Mouse (Mus musculus) limb, embryonic 11.5 days (tissue): ENCODE measurements around the gene Slc17a8. TPM values are rescaled to one million over a fixed set of nuclear protein-coding genes. Genes with fewer than 3 reads are reported as not detected.
"Not testable (repeated sequence)": the region's sequence is repeated elsewhere in the genome, so short reads cannot be mapped to it uniquely, and the experiment has no call there.

Experiments used
- ATAC-seq: fragments of 200-750 bp; cut with Nextera tagmentation; 2 replicates; pipeline ENCODE4 v1.8.0; 2017; ENCODE audit warnings: low read depth; ENCODE audit not compliant: insufficient number of reproducible peaks, low FRiP score, low TSS enrichment
- DNase-seq: peaks from one replicate; pipeline ENCODE4 v3.0.0-alpha.2; 2015; ENCODE audit warnings: low spot score
- H3K27ac ChIP-seq: fragments of 300-500 bp; sonication (generic); replicated peaks from 2 replicates; pipeline ENCODE4 v1.5.1; 2014; ENCODE audit warnings: low read depth, mild to moderate bottlenecking, low read length
- H3K27me3 ChIP-seq: fragments of 300-500 bp; sonication (generic); 2 replicates; pipeline ENCODE4 v1.6.1; 2014; ENCODE audit warnings: mild to moderate bottlenecking, low read length, mixed read lengths; ENCODE audit not compliant: control insufficient read depth, insufficient read depth
- H3K36me3 ChIP-seq: fragments of 300-500 bp; sonication (generic); 2 replicates; pipeline ENCODE4 v1.6.1; 2014; ENCODE audit warnings: mild to moderate bottlenecking, low read length, moderate library complexity, mixed read lengths; ENCODE audit not compliant: control insufficient read depth, insufficient read depth
- H3K4me1 ChIP-seq: fragments of 300-500 bp; sonication (generic); 2 replicates; pipeline ENCODE4 v1.6.1; 2014; ENCODE audit warnings: low read length, mixed read lengths; ENCODE audit not compliant: control insufficient read depth, insufficient read depth
- H3K4me2 ChIP-seq: fragments of 300-500 bp; sonication (generic); 2 replicates; pipeline ENCODE4 v1.6.1; 2014; ENCODE audit warnings: low read depth, mild to moderate bottlenecking, moderate library complexity; ENCODE audit not compliant: severe bottlenecking
- H3K4me3 ChIP-seq: fragments of 300-500 bp; sonication (generic); 2 replicates; pipeline ENCODE4 v1.5.1; 2014; ENCODE audit warnings: low read depth, low read length
- H3K9ac ChIP-seq: fragments of 300-500 bp; sonication (generic); 2 replicates; pipeline ENCODE4 v1.6.1; 2014; ENCODE audit warnings: mild to moderate bottlenecking, low read length
- H3K9me3 ChIP-seq: fragments of 300-500 bp; sonication (generic); 2 replicates; pipeline ENCODE4 v1.6.1; 2016; ENCODE audit warnings: low read length; ENCODE audit not compliant: control insufficient read depth
- WGBS: fragments of 180-500 bp; shearing (Covaris S2); extraction: QIAGEN DNeasy Blood & Tissue Kit; methylation state at CpG from one replicate; pipeline ENCODE4 v1.1.7; 2014; 5-methylcytosine and 5-hydroxymethylcytosine counted together
- polyA plus RNA-seq: library from polyadenylated mRNA; unstranded; fragments of >200 nt; fragmentation: Nextera tagmentation; extraction: Ambion mirVana; gene quantifications from 2 replicates; pipeline ENCODE4 v1.2.1, GENCODE M21; 2014

Gene Slc17a8
- polyA plus RNA-seq, 1 experiment from 2014 or later: not detected

- not testable (repeated sequence) for H3K9ac ChIP-seq, DNase-seq
- 90% methylated on average over 7 of the region's 7 CpGs for WGBS
These were observed 67.2 kb downstream of the Slc17a8 start for GRCm38 (mm10) chr10:89553855-89554254.

GRCm38 (mm10) chr10:89553015-89553414 is 68.0 kb downstream of the Slc17a8 start:
- H3K27me3 ChIP-seq: no peaks in the 10 kb centered on the region
- no peak overlapping the region for H3K27ac ChIP-seq
- WGBS: 81% methylated on average over 5 of the region's 5 CpGs
- no peaks in the 10 kb centered on the region for H3K4me1 ChIP-seq
- no peak overlapping the region for H3K4me3 ChIP-seq
- no peaks in the 10 kb centered on the region for H3K9me3 ChIP-seq
- no peak for DNase-seq
- H3K9ac ChIP-seq: no peak overlapping the region
- no peaks in the 10 kb centered on the region for H3K36me3 ChIP-seq
- H3K4me2 ChIP-seq: no peak overlapping the region
- no peak for ATAC-seq

More at GRCm38 (mm10) chr10:89553855-89554254, 67.2 kb downstream of the Slc17a8 start:
- H3K27me3 ChIP-seq, H3K9me3 ChIP-seq, H3K27ac ChIP-seq, ATAC-seq, H3K4me2 ChIP-seq, H3K4me1 ChIP-seq, H3K4me3 ChIP-seq, H3K36me3 ChIP-seq: not testable (repeated sequence)

DNA sequence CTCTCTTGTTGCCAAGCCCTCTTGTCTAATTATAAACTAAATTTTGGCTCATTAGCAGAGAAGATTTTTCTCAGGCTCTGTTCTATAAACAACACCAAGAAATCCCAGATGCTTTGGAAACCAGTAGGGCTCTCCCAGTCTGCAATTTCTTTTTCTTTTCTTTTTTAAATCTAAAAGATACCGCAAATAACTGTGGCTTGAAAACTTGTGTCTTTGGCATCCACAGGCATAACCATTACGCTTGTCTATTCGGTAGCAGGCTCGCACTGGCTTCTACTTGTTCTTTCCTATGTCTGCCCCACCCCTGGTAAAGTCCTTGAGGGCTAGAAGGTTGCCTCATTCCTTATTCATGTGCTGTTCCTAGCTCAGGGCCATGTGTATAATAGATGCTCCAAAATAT is 69.4 kb downstream of the Slc17a8 start:
- 93% methylated on average over 4 of the region's 4 CpGs for WGBS
- DNase-seq (no peak), ATAC-seq (no peak)
- Histone ChIP-seq H3K4me2 (no peak overlapping the region), H3K27ac (no peak overlapping the region), H3K9ac (no peak overlapping the region), H3K4me1 (no peaks in the 10 kb centered on the region), H3K36me3 (no peaks in the 10 kb centered on the region), H3K4me3 (no peak overlapping the region), H3K9me3 (no peaks in the 10 kb centered on the region), H3K27me3 (no peaks in the 10 kb centered on the region)

DNA sequence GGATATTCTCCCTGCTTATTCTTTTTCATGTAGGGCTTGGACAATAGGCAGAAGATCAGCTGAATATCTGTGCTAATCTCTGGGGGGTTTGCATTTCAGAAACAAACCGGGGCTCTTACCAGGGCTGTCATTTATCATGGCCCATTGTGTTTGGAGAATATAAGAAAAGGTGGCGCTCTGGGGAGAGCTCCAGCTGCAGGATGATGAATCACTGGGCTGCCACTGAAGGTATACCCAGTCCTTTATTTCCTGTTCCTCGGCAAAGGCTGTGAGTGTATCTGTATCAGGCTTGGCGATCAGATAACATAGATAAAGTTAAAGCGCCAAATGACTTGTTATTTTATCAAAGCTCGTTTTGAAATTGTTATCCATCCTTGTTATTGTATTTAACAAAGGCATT is 73.0 kb downstream of the Slc17a8 start:
- ATAC-seq (no peak), DNase-seq (no peak)
- Histone ChIP-seq H3K9me3 (no peaks in the 10 kb centered on the region), H3K36me3 (no peaks in the 10 kb centered on the region), H3K9ac (no peak overlapping the region), H3K4me2 (no peak overlapping the region), H3K27ac (no peak overlapping the region), H3K27me3 (no peaks in the 10 kb centered on the region), H3K4me1 (no peaks in the 10 kb centered on the region), H3K4me3 (no peak overlapping the region)
- 63% methylated on average over 6 of the region's 6 CpGs for WGBS

GRCm38 (mm10) chr10:89546989-89547388 is 74.1 kb downstream of the Slc17a8 start:
- DNase-seq: no peak
- Histone ChIP-seq H3K36me3 (no peaks in the 10 kb centered on the region), H3K4me1 (no peaks in the 10 kb centered on the region), H3K27ac (no peak overlapping the region), H3K9ac (no peak overlapping the region), H3K4me3 (no peak overlapping the region), H3K27me3 (no peaks in the 10 kb centered on the region), H3K9me3 (no peaks in the 10 kb centered on the region), H3K4me2 (no peak overlapping the region)
- ATAC-seq: no peak
- 85% methylated on average over 2 of the region's 2 CpGs for WGBS

GRCm38 (mm10) chr10:89543867-89544266 is 77.2 kb downstream of the Slc17a8 start:
- 82% methylated on average over 6 of the region's 6 CpGs for WGBS
- Histone ChIP-seq H3K27me3 (no peaks in the 10 kb centered on the region), H3K27ac (no peak overlapping the region), H3K4me2 (no peak overlapping the region), H3K4me3 (no peak overlapping the region), H3K4me1 (no peaks in the 10 kb centered on the region), H3K9ac (no peak overlapping the region), H3K9me3 (no peaks in the 10 kb centered on the region), H3K36me3 (no peaks in the 10 kb centered on the region)
- ATAC-seq (no peak), DNase-seq (no peak)

DNA sequence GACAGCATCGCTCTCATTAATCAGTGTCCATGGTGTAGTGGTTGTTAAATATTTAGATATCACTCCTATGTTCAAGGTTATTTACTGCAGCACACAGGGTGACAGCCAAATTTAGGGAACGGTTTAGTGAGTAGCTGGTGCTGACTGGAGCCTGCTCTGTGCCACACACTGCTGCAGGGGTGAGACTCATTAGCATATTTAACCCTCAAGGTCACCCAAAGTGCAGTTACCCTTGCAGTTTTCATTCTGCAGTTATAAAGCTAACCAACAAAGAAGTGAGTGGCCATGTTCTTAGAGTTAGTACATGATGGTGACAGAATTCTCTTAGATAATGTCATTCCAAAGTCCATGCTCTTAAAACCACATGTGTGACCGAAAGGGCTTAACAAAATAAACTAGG is 78.7 kb downstream of the Slc17a8 start:
- H3K4me1 ChIP-seq: no peaks in the 10 kb centered on the region
- no peak overlapping the region for H3K4me3 ChIP-seq
- WGBS: 86% methylated on average over 3 of the region's 3 CpGs
- no peak overlapping the region for H3K9ac ChIP-seq
- H3K27me3 ChIP-seq: no peaks in the 10 kb centered on the region
- no peak for ATAC-seq
- H3K9me3 ChIP-seq: no peaks in the 10 kb centered on the region
- no peaks in the 10 kb centered on the region for H3K36me3 ChIP-seq
- DNase-seq: no peak
- no peak overlapping the region for H3K27ac ChIP-seq
- H3K4me2 ChIP-seq: no peak overlapping the region

DNA sequence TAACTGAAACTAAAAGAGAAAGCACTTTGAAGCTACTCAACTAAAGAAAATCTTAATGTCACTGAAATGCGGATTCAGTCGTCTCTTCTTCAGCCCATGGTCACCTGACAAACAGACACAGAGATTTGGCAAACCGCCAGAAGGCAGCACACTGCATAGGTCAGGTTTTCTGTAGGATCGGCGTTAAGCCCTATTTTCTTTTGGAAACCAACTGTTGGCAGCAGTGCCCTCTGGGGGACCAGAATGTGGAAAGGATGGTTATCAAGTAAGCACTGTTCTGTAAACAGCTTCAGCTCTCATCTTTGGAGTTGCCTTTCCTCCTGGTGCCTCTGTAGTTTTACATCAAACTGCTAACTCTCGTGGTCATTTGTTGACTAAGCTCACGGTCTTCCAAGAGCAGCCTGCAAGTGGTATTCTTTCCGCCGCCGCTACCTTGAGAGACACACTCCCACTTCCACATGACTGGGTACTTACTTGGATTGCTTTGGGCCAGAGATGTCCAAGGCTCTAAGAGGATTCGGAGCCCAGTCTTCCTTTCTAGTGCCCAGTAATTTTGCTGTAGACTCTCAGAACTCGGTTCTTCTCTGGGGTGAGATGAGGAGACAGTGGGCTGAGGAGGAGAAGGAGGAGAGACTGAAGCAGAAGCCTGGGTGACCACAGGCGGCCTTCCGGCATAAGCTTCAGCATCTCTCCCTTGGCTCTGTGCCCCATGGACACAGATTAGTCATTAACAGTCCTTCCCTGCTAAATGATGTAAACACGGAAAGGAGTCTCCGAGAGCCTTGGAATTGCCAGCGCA is 87.9 kb downstream of the Slc17a8 start, which contains the start of gene Nr1h4:
Gene Nr1h4, minus strand, starts transcription at position 657 of the 799 bp plus-strand sequence.
- ATAC-seq (no peak), DNase-seq (no peak)
- H3K9ac ChIP-seq: no peak within 1 kb of the TSS
- H3K9me3 ChIP-seq: no peaks in the 10 kb centered on the region
- H3K4me1 ChIP-seq: no peaks in the 10 kb centered on the region
- H3K4me3 ChIP-seq: no peak within 1 kb of the TSS
- H3K27me3 ChIP-seq: no peaks in the 10 kb centered on the region
- no peaks in the 10 kb centered on the region for H3K36me3 ChIP-seq
- H3K4me2 ChIP-seq: no peak within 1 kb of the TSS
- 85% methylated on average over 17 of the region's 17 CpGs for WGBS
- H3K27ac ChIP-seq: no peak within 1 kb of the TSS

- WGBS: 89% methylated on average over 5 of the region's 5 CpGs
- DNase-seq: no peak
- Histone ChIP-seq H3K27me3 (no peaks in the 10 kb centered on the region), H3K4me3 (no peak overlapping the region), H3K4me1 (no peaks in the 10 kb centered on the region), H3K9me3 (no peaks in the 10 kb centered on the region), H3K27ac (no peak overlapping the region), H3K4me2 (no peak overlapping the region), H3K9ac (no peak overlapping the region), H3K36me3 (no peaks in the 10 kb centered on the region)
- ATAC-seq: no peak
These were observed 88.6 kb downstream of the Slc17a8 start for GRCm38 (mm10) chr10:89532451-89532850.
